Comparison of ENCODE assay signal across 9 mouse cellular contexts in the genomic region with DNA sequence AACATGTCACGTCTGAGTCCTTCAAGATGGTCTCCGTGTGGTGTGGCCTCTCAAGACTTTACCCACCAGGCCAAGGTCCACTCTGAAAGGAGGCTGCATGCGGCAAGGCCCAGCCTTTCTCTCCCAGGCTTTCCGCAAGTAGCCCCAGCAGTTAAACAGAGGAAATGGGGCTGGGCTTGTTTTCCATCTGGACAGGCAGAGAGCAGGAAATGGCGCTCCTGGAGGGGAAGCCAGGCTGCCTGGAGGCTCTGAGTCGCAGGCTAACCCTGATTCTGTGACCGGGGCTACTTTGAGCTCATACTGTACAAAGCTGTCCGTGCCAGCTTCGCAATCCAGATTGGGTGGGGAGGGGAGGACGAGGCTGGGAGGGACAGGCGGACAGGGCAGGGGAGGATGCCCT. TPM values are rescaled to one million over a fixed set of nuclear protein-coding genes. Genes with fewer than 3 reads are reported as not detected.
A peak's percentile ranks its signal among the peaks of the same experiment; 100 is the strongest.
DNase-seq lines count a peak whose midpoint lies in the region; ATAC-seq and TF ChIP-seq lines count a peak whose summit lies in the region.
"Had no signal": no experiment of that assay in that cellular context is flagged by ENCODE, and none has a peak within 500 bp of the region (broad histone marks: within the 10 kb centered on the region; RNA-seq: fewer than 3 reads in every experiment).

No protein-coding gene starts in this region.

- H3K4me2 ChIP-seq in embryonic facial prominence, embryonic 11.5 days (ENCODE audit: low read depth, low read length), result no peak overlapping the region
- no peak overlapping the region for H3K4me2 ChIP-seq in hindbrain, postnatal 0 days (ENCODE audit: low read depth, low read length)
- H3K4me2 ChIP-seq in forebrain, embryonic 13.5 days, result no peak overlapping the region

- no peak overlapping the region for H3K27ac ChIP-seq in embryonic facial prominence, embryonic 11.5 days (replicated peaks; ENCODE audit: low read depth, low read length)
- peak overlapping the region; percentile 36; the same call in 1 of the 2 replicates for H3K27ac ChIP-seq in hindbrain, postnatal 0 days
- no peak overlapping the region for H3K27ac ChIP-seq in forebrain, embryonic 13.5 days

- WGBS in embryonic facial prominence, embryonic 11.5 days, result 52% methylated on average over 11 of the region's 11 CpGs
- WGBS in hindbrain, postnatal 0 days, result 60% methylated on average over 11 of the region's 11 CpGs
- 71% methylated on average over 11 of the region's 11 CpGs for WGBS in forebrain, embryonic 13.5 days

- no peak overlapping the region for H3K4me3 ChIP-seq in embryonic facial prominence, embryonic 11.5 days (ENCODE audit: low read depth, low read length)
- no peak overlapping the region for H3K4me3 ChIP-seq in hindbrain, postnatal 0 days (ENCODE audit: low read length)
- no peak overlapping the region for H3K4me3 ChIP-seq in forebrain, embryonic 13.5 days

- ATAC-seq in embryonic facial prominence, embryonic 11.5 days (replicated peaks; ENCODE audit: insufficient number of reproducible peaks, low FRiP score, low TSS enrichment, low read depth), result no peak
- no peak for ATAC-seq in hindbrain, postnatal 0 days
- ATAC-seq in forebrain, embryonic 13.5 days, result no peak

- peak; percentile 37 for DNase-seq in cerebellum, adult 11-12 months
- DNase-seq in cerebellum, postnatal 14 days, result no peak
- no peak for DNase-seq in embryonic facial prominence, embryonic 11.5 days (ENCODE audit: low spot score)
- no peak for DNase-seq in hindbrain, postnatal 0 days (ENCODE audit: low spot score)
- DNase-seq in lung, adult 18-20 months, result peak; percentile 68 to 81
- DNase-seq in ovary, postnatal 10 days (ENCODE audit: low spot score), result no peak
- no peak for DNase-seq in adrenal gland, postnatal 10 days

- no peaks in the 10 kb centered on the region for H3K36me3 ChIP-seq in embryonic facial prominence, embryonic 11.5 days (replicated peaks; ENCODE audit: control insufficient read depth, insufficient read depth, low read depth, low read length)
- no peaks in the 10 kb centered on the region for H3K36me3 ChIP-seq in hindbrain, postnatal 0 days (ENCODE audit: insufficient read depth, low read length)
- no peaks in the 10 kb centered on the region for H3K36me3 ChIP-seq in forebrain, embryonic 13.5 days (ENCODE audit: poor library complexity, severe bottlenecking)

- TF ChIP-seq CTCF in hindbrain, postnatal 0 days (IDR thresholded peaks at IDR 0.05; ENCODE audit: low read depth), result no peak

- peaks cover 7% of the 10 kb centered on the region for H3K4me1 ChIP-seq in embryonic facial prominence, embryonic 11.5 days (ENCODE audit: control insufficient read depth, insufficient read depth, low read length)
- H3K4me1 ChIP-seq in hindbrain, postnatal 0 days (ENCODE audit: insufficient read depth, low read length), result peaks cover 12% of the 10 kb centered on the region
- peaks cover 20% of the 10 kb centered on the region for H3K4me1 ChIP-seq in forebrain, embryonic 13.5 days

- peaks cover 3% of the 10 kb centered on the region; the same call in 1 of the 2 replicates for H3K27me3 ChIP-seq in embryonic facial prominence, embryonic 11.5 days (ENCODE audit: control insufficient read depth, insufficient read depth, low read length)
- no peaks in the 10 kb centered on the region for H3K27me3 ChIP-seq in hindbrain, postnatal 0 days (ENCODE audit: insufficient read depth, low read length)
- peaks cover 25% of the 10 kb centered on the region for H3K27me3 ChIP-seq in forebrain, embryonic 13.5 days

- H3K9me3 ChIP-seq in embryonic facial prominence, embryonic 11.5 days (replicated peaks; ENCODE audit: control insufficient read depth, low read length), result no peaks in the 10 kb centered on the region
- H3K9me3 ChIP-seq in hindbrain, postnatal 0 days (ENCODE audit: low read length), result no peaks in the 10 kb centered on the region
- no peaks in the 10 kb centered on the region for H3K9me3 ChIP-seq in forebrain, embryonic 13.5 days (replicated peaks)

- H3K9ac ChIP-seq in embryonic facial prominence, embryonic 11.5 days (replicated peaks; ENCODE audit: low read length), result peak overlapping the region; percentile 1; the same call in 1 of the 2 replicates
- H3K9ac ChIP-seq in hindbrain, postnatal 0 days (replicated peaks; ENCODE audit: low read length), result no peak overlapping the region; the same call in 1 of the 2 replicates
- no peak overlapping the region for H3K9ac ChIP-seq in forebrain, embryonic 13.5 days

RNA-seq across cellular contexts. Expression of a gene that starts 7.7 kb away (rescaled TPM):
- polyA plus RNA-seq in embryonic facial prominence, embryonic 11.5 days (2014; fragmentation: Nextera tagmentation; extraction: Ambion mirVana), result 28.6 and 30.1 TPM in 2 replicates
- total RNA-seq in hindbrain, postnatal 0 days (2014; rRNA removed), result 150 and 163 TPM in 2 replicates
- polyA plus RNA-seq in hindbrain, postnatal 0 days (2015; fragmentation: Nextera tagmentation; extraction: Ambion mirVana), result 40.7 and 41.2 TPM in 2 replicates
- 18.5 and 23.1 TPM in 2 replicates for polyA plus RNA-seq in forebrain, embryonic 13.5 days (2015; fragmentation: Nextera tagmentation; extraction: Ambion mirVana)
- 10 to 100 TPM; 64.4 to 72.1 TPM for total RNA-seq in adrenal gland, postnatal 10 days (2021)

RNA-seq across cellular contexts. Expression of a gene that starts 22.5 kb away (rescaled TPM):
- polyA plus RNA-seq in embryonic facial prominence, embryonic 11.5 days (2014; fragmentation: Nextera tagmentation; extraction: Ambion mirVana), result 0.28 TPM in 1 of 2 replicates, not detected in the other
- total RNA-seq in hindbrain, postnatal 0 days (2014; rRNA removed), result not detected in 2 replicates
- 0.08 TPM in 1 of 2 replicates, not detected in the other for polyA plus RNA-seq in hindbrain, postnatal 0 days (2015; fragmentation: Nextera tagmentation; extraction: Ambion mirVana)
- polyA plus RNA-seq in forebrain, embryonic 13.5 days (2015; fragmentation: Nextera tagmentation; extraction: Ambion mirVana), result 0.18 and 0.41 TPM in 2 replicates
- not detected for total RNA-seq in adrenal gland, postnatal 10 days (2021)

RNA-seq across cellular contexts. Expression of a gene that starts 35.9 kb away (rescaled TPM):
- 1,845 and 1,892 TPM in 2 replicates for polyA plus RNA-seq in embryonic facial prominence, embryonic 11.5 days (2014; fragmentation: Nextera tagmentation; extraction: Ambion mirVana)
- total RNA-seq in hindbrain, postnatal 0 days (2014; rRNA removed), result 54.9 and 78.4 TPM in 2 replicates
- polyA plus RNA-seq in hindbrain, postnatal 0 days (2015; fragmentation: Nextera tagmentation; extraction: Ambion mirVana), result 167 and 171 TPM in 2 replicates
- 609 and 621 TPM in 2 replicates for polyA plus RNA-seq in forebrain, embryonic 13.5 days (2015; fragmentation: Nextera tagmentation; extraction: Ambion mirVana)
- 10 to 100 TPM; 30.8 to 36.7 TPM for total RNA-seq in adrenal gland, postnatal 10 days (2021)
- total RNA-seq: hematopoietic stem cell, adult 5-6 weeks had no signal

RNA-seq across cellular contexts. Expression of a gene that starts 40.9 kb away (rescaled TPM):
- 0.20 and 0.34 TPM in 2 replicates for polyA plus RNA-seq in embryonic facial prominence, embryonic 11.5 days (2014; fragmentation: Nextera tagmentation; extraction: Ambion mirVana)
- total RNA-seq in hindbrain, postnatal 0 days (2014; rRNA removed), result 3.3 and 4.4 TPM in 2 replicates
- 0.75 and 0.93 TPM in 2 replicates for polyA plus RNA-seq in hindbrain, postnatal 0 days (2015; fragmentation: Nextera tagmentation; extraction: Ambion mirVana)
- polyA plus RNA-seq in forebrain, embryonic 13.5 days (2015; fragmentation: Nextera tagmentation; extraction: Ambion mirVana), result 0.83 and 0.88 TPM in 2 replicates
- total RNA-seq in adrenal gland, postnatal 10 days (2021), result under 1 TPM; 0.18 to 0.27 TPM
- total RNA-seq: hematopoietic stem cell, adult 5-6 weeks had no signal

RNA-seq across cellular contexts. Expression of a gene that starts 56.3 kb away (rescaled TPM):
- 1.2 and 1.5 TPM in 2 replicates for polyA plus RNA-seq in embryonic facial prominence, embryonic 11.5 days (2014; fragmentation: Nextera tagmentation; extraction: Ambion mirVana)
- total RNA-seq in hindbrain, postnatal 0 days (2014; rRNA removed), result 3.4 and 3.5 TPM in 2 replicates
- 3.2 and 3.5 TPM in 2 replicates for polyA plus RNA-seq in hindbrain, postnatal 0 days (2015; fragmentation: Nextera tagmentation; extraction: Ambion mirVana)
- polyA plus RNA-seq in forebrain, embryonic 13.5 days (2015; fragmentation: Nextera tagmentation; extraction: Ambion mirVana), result 0.52 and 0.71 TPM in 2 replicates
- total RNA-seq in adrenal gland, postnatal 10 days (2021), result 10 to 100 TPM; 11.7 to 16.7 TPM
- total RNA-seq: hematopoietic stem cell, adult 5-6 weeks had no signal

Comparison
In these comparisons a context has a peak if more than half of its experiments do, and no peak if none do; other contexts are left out.
1. DNase-seq: peak in cerebellum, adult 11-12 months (single experiment) and lung, adult 18-20 months (2 of 2); none in cerebellum, postnatal 14 days (0 of 2), embryonic facial prominence, embryonic 11.5 days (single experiment), hindbrain, postnatal 0 days (single experiment), ovary, postnatal 10 days (single experiment) and adrenal gland, postnatal 10 days (single experiment).